Mouse (Mus musculus) kidney, adult 2 months (tissue): Measurements from ENCODE around the gene Retreg3.

Experiments
- CTCF ChIP-seq: fragments of 200-500 bp; conservative IDR thresholded peaks from 2 replicates; pipeline ENCODE4 v1.5.1; 2011; ENCODE audit warnings: low read depth, mild to moderate bottlenecking, control low read depth, low read length, moderate library complexity, mixed read lengths; ENCODE audit not compliant: insufficient read depth, insufficient read length
- POLR2A ChIP-seq: fragments of 200-500 bp; IDR thresholded peaks from one replicate; pipeline ENCODE4 v1.6.1; 2011; ENCODE audit warnings: low read depth, low read length, control low read depth

DNA sequence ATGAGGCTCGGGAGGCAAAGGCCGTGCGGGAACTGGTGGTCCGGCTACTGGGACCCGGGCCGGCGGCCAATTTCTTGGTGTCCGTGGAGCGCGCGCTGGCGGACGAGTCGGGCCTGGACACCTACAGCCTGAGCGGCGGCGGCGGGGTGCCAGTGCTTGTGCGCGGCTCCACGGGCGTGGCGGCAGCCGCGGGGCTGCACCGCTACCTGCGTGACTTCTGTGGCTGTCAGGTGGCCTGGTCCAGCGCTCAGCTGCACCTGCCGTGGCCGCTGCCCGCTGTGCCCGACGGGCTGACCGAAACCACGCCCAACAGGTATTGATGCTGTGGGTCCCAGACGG, 49.5 kb downstream of the Retreg3 start:
- TF ChIP-seq POLR2A (no peak), CTCF (no peak)
